Mouse (Mus musculus): ENCODE results near the gene Dop1b.
A peak's percentile ranks its signal among the peaks of the same experiment; 100 is the strongest.

Gene Dop1b

GRCm38 (mm10) chr16:93826909-93827308 lies 115.2 kb downstream of the Dop1b start:
- peak; percentile 36 for DNase-seq (ENCODE audit: low read depth, low spot score)

- DNase-seq (ENCODE audit: low read depth, low spot score): peak; percentile 94
Observed at GRCm38 (mm10) chr16:93829526-93829925, 117.8 kb downstream of the Dop1b start.

DNA sequence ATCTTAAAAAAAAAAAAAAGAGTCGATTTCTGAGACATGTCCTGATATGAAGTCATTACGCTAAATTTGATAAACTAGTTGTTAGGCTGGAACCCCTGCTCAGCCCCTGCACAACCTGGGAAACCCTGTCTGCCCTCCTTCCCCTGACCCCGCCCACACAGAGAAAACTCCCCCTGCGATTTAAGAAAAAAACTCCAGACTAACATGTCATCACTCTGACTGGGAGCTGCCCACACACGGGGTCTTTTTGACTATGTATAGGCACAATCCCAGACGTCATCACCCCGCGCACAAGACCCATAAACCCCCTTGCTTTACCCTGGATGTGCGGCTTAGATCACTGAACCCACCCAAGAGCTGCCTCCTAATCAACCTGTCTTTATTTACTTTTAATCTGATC lies 118.4 kb downstream of the Dop1b start:
- peak; percentile 96 for DNase-seq (ENCODE audit: low read depth, low spot score)

DNA sequence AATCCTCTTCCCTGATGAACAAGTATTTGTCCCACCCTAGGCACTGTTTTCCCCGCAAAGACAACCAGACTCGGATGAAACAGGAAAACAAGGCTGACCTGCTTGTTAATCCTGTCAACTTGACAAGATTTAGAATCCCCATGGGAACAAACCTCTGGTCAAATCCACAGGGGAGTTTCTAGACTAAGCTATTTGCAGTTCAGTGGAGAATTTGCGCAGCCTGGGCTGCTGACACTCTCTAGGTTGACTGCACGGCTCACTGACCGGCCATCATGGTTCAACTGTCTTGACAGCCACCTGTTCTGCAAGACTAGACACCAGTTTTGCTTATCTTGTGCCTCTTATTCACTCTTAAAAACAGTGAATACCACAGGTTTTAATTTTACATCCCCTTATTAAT lies 119.2 kb downstream of the Dop1b start:
- peak; percentile 60 for DNase-seq (ENCODE audit: low read depth, low spot score)

- peak; percentile 99 for DNase-seq (ENCODE audit: low read depth, low spot score)
Observed at GRCm38 (mm10) chr16:93831627-93832395, 120.1 kb downstream of the Dop1b start, which contains the start of gene Morc3. Gene Morc3, plus strand, starts transcription at chr16:93832121.

- DNase-seq (ENCODE audit: low read depth, low spot score): peak; percentile 92
Observed at GRCm38 (mm10) chr16:93832451-93833276, 121.0 kb downstream of the Dop1b start.

DNA sequence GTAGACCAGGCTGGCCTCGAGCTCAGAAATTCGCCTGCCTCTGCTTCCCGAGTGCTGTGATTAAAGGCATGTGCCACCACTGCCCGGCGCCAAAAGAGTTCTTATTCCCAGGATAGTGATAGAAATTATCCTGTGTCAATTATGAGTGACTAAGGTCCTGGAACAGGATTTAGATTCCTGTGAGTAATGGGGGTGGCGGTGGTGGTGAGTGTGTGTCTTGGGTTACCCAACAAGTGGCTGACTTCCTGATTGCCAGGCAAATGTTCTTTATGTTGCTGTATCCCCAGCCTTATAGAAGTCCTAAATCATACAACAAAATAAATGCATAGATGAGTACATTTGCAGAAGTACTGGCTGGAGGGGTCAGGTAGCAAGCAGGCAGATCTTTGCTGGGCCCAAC lies 121.8 kb downstream of the Dop1b start:
- no peak for DNase-seq (ENCODE audit: low read depth, low spot score)

DNA sequence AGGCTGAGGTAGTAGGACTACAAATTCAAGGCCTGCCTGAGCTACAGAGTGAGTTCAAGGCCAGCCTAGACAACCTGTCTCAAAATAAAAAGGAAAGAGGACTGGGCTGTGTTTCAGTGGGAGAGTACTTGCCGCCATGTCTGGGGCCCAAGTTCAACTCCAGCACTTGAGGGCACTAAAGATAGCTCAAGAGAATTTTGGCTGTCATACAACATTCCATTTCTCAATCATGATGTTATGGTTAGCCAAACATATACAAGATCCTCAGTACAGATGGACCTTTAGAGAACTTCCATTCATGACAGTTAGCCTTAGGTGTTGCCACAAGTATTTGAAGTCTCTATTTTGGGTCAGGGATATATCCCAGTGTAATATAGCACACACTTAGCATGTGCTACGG lies 122.4 kb downstream of the Dop1b start:
- DNase-seq (ENCODE audit: low read depth, low spot score): no peak

DNA sequence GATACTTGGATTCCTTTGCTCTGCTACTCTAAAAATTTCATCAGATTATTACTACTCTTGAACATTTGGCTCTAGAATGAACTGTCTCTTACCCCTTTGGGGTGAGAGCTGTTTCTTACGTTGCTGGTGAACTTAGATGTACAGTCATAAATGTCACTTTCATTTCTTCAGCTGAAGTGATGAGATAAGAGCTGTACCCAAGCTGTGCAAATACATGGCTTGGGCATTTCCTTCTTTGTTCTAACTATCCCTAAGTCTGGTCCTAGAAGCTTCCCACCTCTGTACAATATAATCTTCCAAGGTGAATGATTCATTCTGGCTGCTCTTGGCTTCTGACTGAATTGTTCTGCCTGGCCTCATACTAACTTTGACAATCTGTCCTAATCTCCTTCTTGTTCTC lies 127.3 kb downstream of the Dop1b start:
- no peak for DNase-seq (ENCODE audit: low read depth, low spot score)

DNA sequence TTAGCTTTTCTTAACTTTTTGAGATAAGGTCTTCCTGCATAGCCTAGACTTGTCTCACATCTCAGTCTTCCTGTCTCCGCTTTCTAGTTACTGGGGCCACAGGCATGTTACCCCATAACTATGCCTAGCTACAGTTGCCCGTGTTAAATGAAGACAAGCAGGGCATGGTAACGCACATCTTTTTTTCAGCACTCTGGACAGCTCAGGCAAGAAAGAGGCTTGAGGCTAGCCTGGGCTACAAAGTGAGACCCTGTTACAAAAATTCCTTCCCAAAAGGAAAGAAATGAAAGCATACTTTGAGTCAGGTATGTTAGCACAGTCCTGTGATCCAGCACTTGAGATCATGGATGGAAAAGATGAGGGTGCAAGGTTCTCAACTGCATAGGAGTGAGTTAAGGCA lies 138.8 kb downstream of the Dop1b start:
- DNase-seq (ENCODE audit: low read depth, low spot score): no peak

- DNase-seq (ENCODE audit: low read depth, low spot score): no peak
Observed at GRCm38 (mm10) chr16:93859967-93860366, 148.3 kb downstream of the Dop1b start.
